Mouse (Mus musculus) heart, postnatal 0 days (tissue): ENCODE data around the gene Pofut1. TPM values are rescaled to one million over a fixed set of nuclear protein-coding genes. Genes with fewer than 3 reads are reported as not detected.

ENCODE experiments used
- ATAC-seq: fragments of 200-750 bp; cut with Nextera tagmentation; 2 replicates; pipeline ENCODE4 v1.8.0; 2017; ENCODE audit warnings: low read depth, moderate number of reproducible peaks, moderate library complexity; ENCODE audit not compliant: insufficient read depth
- DNase-seq: peaks from one replicate; pipeline ENCODE4 v3.0.0-alpha.2; 2016; ENCODE audit warnings: low spot score
- H3K27ac ChIP-seq: fragments of 300-500 bp; sonication (generic); 2 replicates; pipeline ENCODE4 v1.5.1; 2014; ENCODE audit warnings: low read depth, mild to moderate bottlenecking
- H3K27me3 ChIP-seq: fragments of 300-500 bp; sonication (generic); 2 replicates; pipeline ENCODE4 v1.6.1; 2014; ENCODE audit warnings: low read length, mixed read lengths; ENCODE audit not compliant: control insufficient read depth, insufficient read depth
- H3K36me3 ChIP-seq: fragments of 300-500 bp; sonication (generic); replicated peaks from 2 replicates; pipeline ENCODE4 v1.6.1; 2014; ENCODE audit warnings: low read length, mixed read lengths; ENCODE audit not compliant: control insufficient read depth, insufficient read depth
- H3K4me1 ChIP-seq: fragments of 300-500 bp; sonication (generic); 2 replicates; pipeline ENCODE4 v1.6.1; 2014; ENCODE audit warnings: antibody characterized with exemption; ENCODE audit not compliant: control insufficient read depth, insufficient read depth
- H3K4me2 ChIP-seq: fragments of 300-500 bp; sonication (generic); 2 replicates; pipeline ENCODE4 v1.6.1; 2014; ENCODE audit warnings: low read depth, mild to moderate bottlenecking, low read length, moderate library complexity
- H3K4me3 ChIP-seq: fragments of 300-500 bp; sonication (generic); 2 replicates; pipeline ENCODE4 v1.5.1; 2014; ENCODE audit warnings: low read depth, low read length
- H3K9ac ChIP-seq: fragments of 300-500 bp; sonication (generic); replicated peaks from 2 replicates; pipeline ENCODE4 v1.6.1; 2014; ENCODE audit warnings: low read depth, low read length, mixed read lengths
- H3K9me3 ChIP-seq: fragments of 300-500 bp; sonication (generic); replicated peaks from 2 replicates; pipeline ENCODE4 v1.6.1; 2016; ENCODE audit warnings: low read length; ENCODE audit not compliant: control insufficient read depth
- CTCF ChIP-seq: IDR thresholded peaks from 2 replicates; pipeline ENCODE4 v1.5.1; 2016; ENCODE audit warnings: antibody characterized with exemption, control low read depth, low read depth
- EP300 ChIP-seq: IDR thresholded peaks from 2 replicates; pipeline ENCODE4 v1.6.1; 2016; ENCODE audit warnings: antibody characterized with exemption, low read depth
- WGBS: fragments of 180-500 bp; shearing (Covaris S2); extraction: QIAGEN DNeasy Blood & Tissue Kit; methylation state at CpG from one replicate; pipeline ENCODE4 v1.1.7; 2014; 5-methylcytosine and 5-hydroxymethylcytosine counted together
- polyA plus RNA-seq: library from polyadenylated mRNA; unstranded; fragments of >200 nt; fragmentation: Nextera tagmentation; extraction: Ambion mirVana; gene quantifications from 2 replicates; pipeline ENCODE4 v1.2.1, GENCODE M21; 2015
- total RNA-seq: library from RNA; depleted of rRNA; stranded (reverse); fragments of >200 nt; gene quantifications from 2 replicates; pipeline ENCODE4 v1.2.3, GENCODE M21; 2014; ENCODE audit warnings: low replicate concordance

Gene Pofut1
- total and polyA plus RNA-seq, 2 experiments from 2014 or later = 2.5 to 28.6 TPM

- no peak overlapping the region for H3K27ac ChIP-seq
- no peaks in the 10 kb centered on the region for H3K36me3 ChIP-seq
- no peak overlapping the region for H3K4me2 ChIP-seq
- H3K4me1 ChIP-seq = peaks cover under 1% of the 10 kb centered on the region; the same call in 1 of the 2 replicates
- no peaks in the 10 kb centered on the region for H3K9me3 ChIP-seq
- DNase-seq = no peak
- no peak overlapping the region for H3K9ac ChIP-seq
- H3K27me3 ChIP-seq = no peaks in the 10 kb centered on the region
- no peak for ATAC-seq
- WGBS = 83% methylated on average over 4 of the region's 4 CpGs
- H3K4me3 ChIP-seq = no peak overlapping the region
- no peak for TF ChIP-seq CTCF
- no peak for TF ChIP-seq EP300
Observed at GRCm38 (mm10) chr2:153297771-153298170, 56.4 kb downstream of the Pofut1 start.

- Histone ChIP-seq H3K4me3 (no peak overlapping the region), H3K4me2 (no peak overlapping the region), H3K27me3 (no peaks in the 10 kb centered on the region), H3K36me3 (no peaks in the 10 kb centered on the region), H3K9ac (peak overlapping the region; percentile 17; the same call in 1 of the 2 replicates), H3K27ac (peak overlapping the region; percentile 34; the same call in 1 of the 2 replicates), H3K4me1 (no peaks in the 10 kb centered on the region; the same call in 1 of the 2 replicates), H3K9me3 (no peaks in the 10 kb centered on the region)
- no peak for DNase-seq
- 68% methylated on average over 4 of the region's 4 CpGs for WGBS
- TF ChIP-seq CTCF = no peak
- no peak for TF ChIP-seq EP300
- no peak for ATAC-seq
Observed at GRCm38 (mm10) chr2:153298460-153298859, 57.1 kb downstream of the Pofut1 start.

DNA sequence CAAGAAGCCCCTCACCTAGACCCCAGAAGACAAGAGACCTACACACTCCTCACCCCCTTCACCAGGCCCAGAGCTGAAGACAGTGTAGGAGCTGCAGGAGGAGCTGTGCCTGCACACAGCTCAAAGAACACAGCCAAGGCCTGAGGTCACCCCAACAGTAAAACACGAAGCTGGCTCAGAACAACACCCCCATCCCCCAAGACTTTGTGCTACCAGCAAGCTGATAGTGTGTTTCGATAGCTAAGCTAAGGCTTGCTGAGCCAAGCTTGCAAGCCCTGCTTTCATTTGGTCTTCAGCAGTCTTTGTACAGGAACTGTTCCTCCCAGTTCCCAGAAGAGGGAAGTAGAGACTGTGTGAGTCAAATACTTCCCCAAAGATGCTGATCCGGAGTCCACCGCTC, 57.5 kb downstream of the Pofut1 start:
- peak overlapping the region; percentile 17; the same call in 1 of the 2 replicates for H3K9ac ChIP-seq
- no peak overlapping the region for H3K4me3 ChIP-seq
- ATAC-seq (peak; percentile 33; the same call in 1 of the 2 replicates), DNase-seq (peak; percentile 26)
- no peaks in the 10 kb centered on the region; the same call in 1 of the 2 replicates for H3K4me1 ChIP-seq
- H3K27me3 ChIP-seq = no peaks in the 10 kb centered on the region
- H3K36me3 ChIP-seq = no peaks in the 10 kb centered on the region
- TF ChIP-seq CTCF = peak; percentile 24
- no peak for TF ChIP-seq EP300
- peak overlapping the region; percentile 34; the same call in 1 of the 2 replicates for H3K27ac ChIP-seq
- WGBS = 55% methylated on average over 4 of the region's 4 CpGs
- H3K4me2 ChIP-seq = no peak overlapping the region
- H3K9me3 ChIP-seq = no peaks in the 10 kb centered on the region

- H3K27me3 ChIP-seq = no peaks in the 10 kb centered on the region
- H3K9me3 ChIP-seq = no peaks in the 10 kb centered on the region
- no peak for TF ChIP-seq CTCF
- TF ChIP-seq EP300 = no peak
- H3K9ac ChIP-seq = no peak overlapping the region
- no peak overlapping the region for H3K4me2 ChIP-seq
- ATAC-seq = no peak
- no peak overlapping the region for H3K4me3 ChIP-seq
- H3K27ac ChIP-seq = no peak overlapping the region
- H3K36me3 ChIP-seq = no peaks in the 10 kb centered on the region
- WGBS = 92% methylated on average over 5 of the region's 5 CpGs
- H3K4me1 ChIP-seq = no peaks in the 10 kb centered on the region; the same call in 1 of the 2 replicates
- no peak for DNase-seq
Observed at GRCm38 (mm10) chr2:153301123-153301522, 59.8 kb downstream of the Pofut1 start.

DNA sequence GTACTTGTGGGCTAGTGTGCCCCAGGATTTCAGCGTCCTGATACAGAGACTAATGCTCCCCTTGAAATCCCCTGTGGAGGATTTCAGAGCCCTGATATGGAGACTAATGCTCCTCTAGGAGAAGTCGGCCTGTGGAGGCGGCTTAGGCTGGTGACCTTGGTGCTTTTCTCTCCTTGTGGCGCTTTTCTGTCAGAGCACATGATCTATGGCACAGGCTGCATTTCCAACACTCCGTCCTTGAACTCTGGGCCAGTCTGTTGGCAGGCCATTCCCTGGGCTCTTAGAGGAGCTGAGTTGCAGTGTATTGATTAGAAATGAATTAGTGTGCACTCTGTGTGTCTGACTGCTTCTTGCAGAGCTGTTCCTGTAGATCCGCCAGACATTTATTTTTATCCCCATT, 63.9 kb downstream of the Pofut1 start:
- TF ChIP-seq EP300 = no peak
- H3K36me3 ChIP-seq = no peaks in the 10 kb centered on the region
- H3K9ac ChIP-seq = no peak overlapping the region
- H3K27ac ChIP-seq = peak overlapping the region; percentile 79
- H3K9me3 ChIP-seq = no peaks in the 10 kb centered on the region
- DNase-seq (peak; percentile 32), ATAC-seq (0 out of 2 replicates have a peak, but pooled peaks have one; percentile 39)
- no peak overlapping the region for H3K4me2 ChIP-seq
- H3K27me3 ChIP-seq = no peaks in the 10 kb centered on the region
- H3K4me3 ChIP-seq = no peak overlapping the region
- WGBS = 35% methylated on average over 6 of the region's 6 CpGs
- H3K4me1 ChIP-seq = no peaks in the 10 kb centered on the region

DNA sequence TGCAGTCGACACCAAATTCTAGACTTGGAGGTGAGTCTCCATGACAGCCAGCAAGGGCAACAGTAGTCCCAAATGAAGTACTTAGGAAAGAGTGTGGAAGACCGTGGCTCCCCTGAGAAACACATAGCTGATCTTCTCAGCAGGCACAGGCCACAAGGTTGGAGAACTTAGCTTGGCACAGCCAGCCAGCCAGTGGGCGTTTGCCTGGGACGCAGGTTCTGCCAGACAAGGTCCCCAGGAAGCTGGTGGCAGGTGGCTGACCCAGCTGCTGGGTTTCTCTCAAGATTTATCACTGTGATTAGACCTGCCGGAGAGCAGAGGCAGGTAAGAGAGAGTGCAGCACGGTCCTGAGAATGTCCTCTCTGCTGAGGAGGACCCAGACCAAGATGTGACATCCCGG, 67.3 kb downstream of the Pofut1 start:
- Histone ChIP-seq H3K27ac (no peak overlapping the region), H3K36me3 (no peaks in the 10 kb centered on the region), H3K4me1 (no peaks in the 10 kb centered on the region), H3K9ac (no peak overlapping the region), H3K4me3 (no peak overlapping the region), H3K4me2 (no peak overlapping the region), H3K27me3 (no peaks in the 10 kb centered on the region), H3K9me3 (no peaks in the 10 kb centered on the region)
- no peak for TF ChIP-seq EP300
- no peak for TF ChIP-seq CTCF
- 77% methylated on average over 7 of the region's 7 CpGs for WGBS
- ATAC-seq (no peak), DNase-seq (no peak)
